Mouse (Mus musculus) T-helper 2 cell (primary cell): ENCODE results near the gene Lrguk.

Source experiments
- in situ Hi-C: fragments of 300-600 bp; cut with MboI, MseI; formaldehyde crosslinking; loops from one replicate; pipeline ENCODE4 v1.15.1; 2025; ENCODE audit warnings: high pct_unique_total_duplicates

Gene Lrguk

DNA sequence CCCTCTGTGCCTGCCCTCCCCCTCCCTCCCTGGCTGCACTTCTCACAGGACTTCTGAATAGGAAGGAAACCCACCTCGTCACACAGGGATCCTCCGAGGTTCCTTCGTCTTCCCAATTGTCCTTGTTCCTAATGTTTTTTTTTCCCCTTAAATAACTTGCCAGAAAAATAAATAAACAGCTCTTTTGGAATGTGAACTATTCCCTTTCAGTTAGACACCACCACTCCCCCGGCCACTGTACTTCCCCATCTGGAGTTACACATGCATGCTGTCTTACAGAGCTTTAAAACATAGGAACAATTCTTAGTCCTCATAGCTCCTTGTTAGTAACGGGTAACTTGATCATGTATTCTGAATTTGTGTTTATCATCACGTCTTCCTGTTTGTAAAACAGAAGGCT is 116.8 kb downstream of the Lrguk start:
- in situ Hi-C loops: no loop called here

DNA sequence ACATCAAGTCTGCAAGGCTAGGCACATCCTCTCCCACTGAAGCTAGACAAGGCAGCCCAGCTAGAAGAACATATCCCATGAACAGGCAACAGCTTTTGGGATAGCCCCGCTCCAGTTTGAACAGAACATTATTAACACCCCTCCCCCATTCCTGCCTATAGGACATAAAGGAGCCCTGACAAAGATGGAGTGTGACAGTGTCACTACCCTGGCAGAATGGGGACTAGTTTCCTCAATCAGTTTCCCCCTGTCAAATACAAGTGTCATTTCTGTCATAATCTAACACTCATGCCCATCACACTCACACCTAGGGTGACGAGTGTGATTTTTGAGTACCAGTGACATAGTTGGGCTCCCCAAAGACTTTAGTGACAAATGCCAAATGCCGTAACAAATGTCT is 118.8 kb downstream of the Lrguk start:
- in situ Hi-C loops: no loop called here

DNA sequence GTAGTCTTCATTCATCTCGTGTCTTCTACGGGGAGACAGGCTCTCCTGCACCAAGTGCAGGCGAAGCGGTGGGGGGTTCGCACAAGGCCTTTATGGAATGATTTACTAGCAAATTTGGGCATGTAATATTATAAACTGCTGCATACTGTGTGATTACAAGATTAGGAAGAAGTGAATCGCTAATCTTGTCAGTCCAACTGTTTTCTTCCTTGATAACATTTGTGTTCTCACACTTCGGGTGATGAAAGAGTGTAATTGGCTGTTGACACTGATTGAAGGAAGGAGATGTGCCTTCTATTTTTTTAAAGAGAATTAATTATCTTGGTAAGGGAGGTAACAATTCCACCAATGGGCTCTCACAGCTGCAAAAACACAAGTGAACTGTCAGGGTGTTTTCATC is 119.4 kb downstream of the Lrguk start:
- in situ Hi-C loops: no loop called here

DNA sequence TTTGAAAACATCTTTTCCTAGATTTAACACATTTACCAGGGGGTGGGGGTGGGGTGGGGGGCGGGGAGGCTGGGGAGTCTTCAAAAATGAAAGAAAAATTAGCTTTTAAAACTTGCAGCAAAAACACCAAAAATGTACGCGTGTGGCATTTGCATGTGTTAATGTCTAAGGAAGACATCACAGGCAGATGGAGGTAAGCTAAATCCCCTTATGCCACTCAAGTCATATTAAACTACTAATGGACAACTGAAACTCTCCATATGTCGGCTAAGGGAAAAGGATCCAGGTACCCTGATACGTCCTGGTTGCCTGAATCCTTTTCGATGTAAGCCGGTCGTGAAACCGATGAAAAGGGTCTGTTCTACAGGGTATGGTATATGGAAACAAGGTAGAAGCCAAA is 119.8 kb downstream of the Lrguk start:
- in situ Hi-C loops: no loop called here

DNA sequence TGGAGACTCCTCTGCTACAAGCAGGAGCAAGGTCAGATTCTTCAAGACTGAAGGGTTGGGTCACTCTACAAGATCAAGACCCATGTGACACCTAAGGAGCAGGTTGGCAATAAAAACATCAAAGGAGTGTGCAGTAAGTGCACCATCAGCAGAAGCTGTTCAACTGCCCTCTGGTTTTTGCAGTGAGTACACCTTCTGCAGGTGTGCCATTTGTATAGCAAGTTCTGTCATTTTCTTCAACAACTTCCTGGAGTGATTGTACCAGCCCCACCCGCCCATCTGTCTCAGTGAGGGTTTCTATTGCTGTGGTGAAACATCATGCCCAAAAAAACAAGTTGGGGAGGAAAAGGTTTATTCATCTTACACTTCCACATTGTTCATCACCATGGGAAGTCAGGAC is 120.6 kb downstream of the Lrguk start:
- in situ Hi-C loops: loop anchor here (10.0 kb wide), 1 partner anchor 375 kb away; no protein-coding TSS in a partner anchor

DNA sequence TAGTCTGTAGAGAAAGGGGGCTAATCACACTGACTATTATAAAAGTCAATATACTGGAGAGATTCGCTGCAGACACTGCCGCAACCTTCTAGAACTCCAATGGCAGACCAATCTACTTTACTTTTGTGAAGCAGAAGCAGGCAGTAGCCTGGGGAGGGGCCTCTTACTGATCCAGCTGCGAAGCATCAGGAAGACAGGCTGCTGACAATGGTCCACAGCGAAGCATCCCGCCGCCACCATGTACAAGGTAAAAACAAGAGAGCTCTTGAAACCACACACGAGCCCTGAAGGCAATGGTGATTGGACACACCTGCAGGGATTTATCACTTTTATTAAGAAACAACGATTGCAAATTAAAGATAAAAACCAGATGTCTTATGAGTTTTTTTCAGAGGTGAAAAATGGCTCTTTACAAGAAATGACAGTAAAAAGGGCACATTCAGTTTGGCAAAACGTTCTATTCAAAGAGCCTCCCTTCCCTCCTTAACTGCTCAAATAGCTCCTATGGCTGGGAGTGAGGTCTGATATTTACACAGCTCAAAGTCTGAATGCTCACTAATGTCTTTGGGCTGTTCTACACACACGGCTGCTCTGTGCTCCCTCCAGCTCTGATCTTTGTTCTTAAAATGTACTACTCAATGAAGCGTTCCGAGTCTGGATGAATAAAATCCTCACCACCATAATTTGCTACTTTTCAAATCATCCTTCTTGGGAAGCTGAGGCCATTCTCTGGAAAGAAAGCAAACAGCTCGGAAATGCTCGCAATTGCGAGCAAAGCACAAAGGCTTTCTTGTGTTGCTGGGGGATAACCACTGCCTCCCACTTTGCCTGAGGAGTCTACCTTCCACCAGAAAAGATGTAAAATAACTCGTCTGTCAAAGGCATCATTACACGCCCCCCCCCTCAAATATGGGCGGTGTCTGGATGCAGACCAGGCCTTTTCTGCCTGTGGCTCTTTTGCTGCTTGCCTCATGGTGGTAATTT is 124.1 kb downstream of the Lrguk start:
- in situ Hi-C loops: loop anchor here (10.0 kb wide), 1 partner anchor 379 kb away; no protein-coding TSS in a partner anchor

DNA sequence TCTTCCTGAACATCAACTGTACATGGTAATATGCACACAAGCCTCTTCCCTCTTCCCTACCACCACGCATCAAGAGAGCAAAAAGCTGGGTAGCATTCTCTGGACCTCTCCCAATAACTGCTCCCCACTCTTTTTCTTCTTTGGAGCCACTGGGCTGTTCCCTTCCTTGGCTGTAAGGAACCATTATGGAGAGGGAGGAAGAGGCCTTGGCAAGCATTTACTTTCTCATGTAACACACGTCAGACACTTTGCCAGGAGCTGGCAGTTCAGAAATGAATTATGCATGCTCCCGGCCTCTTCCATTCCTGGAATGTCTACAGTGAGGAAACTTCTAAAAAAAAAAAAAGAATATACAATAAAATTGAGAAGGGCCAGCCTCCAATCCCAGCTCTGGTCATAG is 125.0 kb downstream of the Lrguk start:
- in situ Hi-C loops: loop anchor here (10.0 kb wide), 1 partner anchor 379 kb away; no protein-coding TSS in a partner anchor

DNA sequence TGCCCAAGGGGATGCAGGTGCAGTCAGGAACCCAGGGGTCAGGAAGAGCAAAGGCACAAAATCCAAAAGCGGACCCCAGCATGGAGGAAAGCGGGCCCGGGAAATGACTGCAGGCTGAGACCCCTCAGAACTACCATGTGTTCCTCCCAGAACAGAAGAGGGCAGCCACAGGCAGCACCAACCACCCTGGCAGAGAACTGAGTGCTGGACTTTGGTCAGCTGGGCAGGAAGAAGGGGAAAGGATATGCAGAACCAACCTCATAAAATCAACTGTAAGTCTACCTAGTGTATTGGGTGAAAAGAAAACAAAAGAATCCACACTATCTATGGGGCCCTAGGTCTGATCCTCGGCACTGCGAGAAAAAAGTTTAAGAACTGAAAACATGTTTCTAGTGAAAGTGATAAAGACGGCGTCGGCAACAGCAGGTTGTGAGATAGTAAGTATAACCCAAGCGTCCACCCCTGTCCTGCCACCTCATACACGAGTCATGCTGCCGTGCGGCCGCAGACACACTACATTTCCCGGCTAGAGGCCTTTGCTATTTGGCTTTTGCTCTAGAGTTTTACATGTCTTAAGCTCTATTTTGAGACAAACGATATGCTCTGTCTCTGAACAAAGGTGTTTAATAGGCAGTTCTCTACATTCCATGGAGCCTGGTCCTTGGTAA is 126.0 kb downstream of the Lrguk start:
- in situ Hi-C loops: loop anchor here (10.0 kb wide), 1 partner anchor 380 kb away; no protein-coding TSS in a partner anchor

DNA sequence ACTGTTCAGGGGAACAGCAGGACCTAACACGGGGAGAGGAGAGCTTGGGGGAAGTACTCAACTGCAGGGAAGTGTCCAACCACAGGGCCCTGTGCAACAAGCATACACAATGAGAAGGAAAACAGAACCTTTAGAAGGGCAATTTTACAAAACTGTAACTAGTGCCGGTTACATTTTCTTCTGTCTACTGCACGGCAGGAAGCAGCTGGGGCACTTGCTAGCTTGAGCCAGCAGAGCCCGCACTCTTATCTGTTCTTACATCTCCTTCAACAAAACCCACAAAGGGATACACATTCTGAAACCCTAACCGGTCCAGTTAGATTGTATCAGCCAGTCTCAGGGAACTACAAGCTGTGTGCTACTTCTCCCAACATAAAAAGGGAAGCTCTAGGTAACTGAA is 126.8 kb downstream of the Lrguk start:
- in situ Hi-C loops: loop anchor here (10.0 kb wide), 1 partner anchor 381 kb away; no protein-coding TSS in a partner anchor

DNA sequence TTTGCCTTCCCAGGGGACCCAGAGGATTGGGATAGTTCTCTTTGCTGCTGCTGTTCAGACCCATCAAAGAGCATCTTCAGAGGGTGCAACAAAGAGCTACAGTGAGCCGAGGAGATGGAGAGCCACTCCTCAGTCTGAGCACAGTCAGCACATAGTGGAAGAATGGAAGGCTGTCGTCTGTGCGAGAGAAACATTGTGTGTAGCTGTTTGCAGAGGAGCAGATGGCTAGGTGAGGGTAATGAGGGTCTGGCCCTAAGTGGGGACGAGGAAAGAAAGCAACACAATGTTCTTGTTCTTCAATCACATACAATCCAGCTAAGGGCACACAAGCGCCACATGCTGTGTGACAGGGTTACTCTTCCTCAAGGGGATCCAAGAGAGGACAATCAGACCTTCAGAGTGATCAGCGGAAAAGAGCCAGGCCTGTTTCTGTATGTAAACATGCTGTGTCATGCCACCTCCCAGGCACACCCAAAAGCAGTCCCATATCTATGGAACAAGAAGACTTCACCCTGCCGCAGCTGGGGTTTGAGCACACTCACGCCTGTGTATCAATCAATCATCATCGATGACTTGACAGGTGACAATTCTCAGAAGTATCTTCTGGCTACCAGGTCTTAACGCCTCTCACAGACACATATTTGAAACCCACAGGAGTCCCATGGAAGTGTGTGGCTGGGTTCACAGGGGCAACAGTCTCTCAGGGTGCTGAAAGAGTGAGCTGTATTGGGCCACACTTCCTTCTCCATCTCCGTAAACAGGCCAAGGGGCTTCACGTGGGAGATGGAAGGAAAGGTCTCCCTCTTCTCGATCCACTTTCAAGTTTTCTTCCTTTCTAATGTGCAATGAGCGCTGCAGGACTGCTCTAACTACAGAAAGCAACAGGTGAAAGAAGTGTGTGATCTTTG is 127.8 kb downstream of the Lrguk start:
- in situ Hi-C loops: loop anchor here (10.0 kb wide), 1 partner anchor 382 kb away; no protein-coding TSS in a partner anchor

DNA sequence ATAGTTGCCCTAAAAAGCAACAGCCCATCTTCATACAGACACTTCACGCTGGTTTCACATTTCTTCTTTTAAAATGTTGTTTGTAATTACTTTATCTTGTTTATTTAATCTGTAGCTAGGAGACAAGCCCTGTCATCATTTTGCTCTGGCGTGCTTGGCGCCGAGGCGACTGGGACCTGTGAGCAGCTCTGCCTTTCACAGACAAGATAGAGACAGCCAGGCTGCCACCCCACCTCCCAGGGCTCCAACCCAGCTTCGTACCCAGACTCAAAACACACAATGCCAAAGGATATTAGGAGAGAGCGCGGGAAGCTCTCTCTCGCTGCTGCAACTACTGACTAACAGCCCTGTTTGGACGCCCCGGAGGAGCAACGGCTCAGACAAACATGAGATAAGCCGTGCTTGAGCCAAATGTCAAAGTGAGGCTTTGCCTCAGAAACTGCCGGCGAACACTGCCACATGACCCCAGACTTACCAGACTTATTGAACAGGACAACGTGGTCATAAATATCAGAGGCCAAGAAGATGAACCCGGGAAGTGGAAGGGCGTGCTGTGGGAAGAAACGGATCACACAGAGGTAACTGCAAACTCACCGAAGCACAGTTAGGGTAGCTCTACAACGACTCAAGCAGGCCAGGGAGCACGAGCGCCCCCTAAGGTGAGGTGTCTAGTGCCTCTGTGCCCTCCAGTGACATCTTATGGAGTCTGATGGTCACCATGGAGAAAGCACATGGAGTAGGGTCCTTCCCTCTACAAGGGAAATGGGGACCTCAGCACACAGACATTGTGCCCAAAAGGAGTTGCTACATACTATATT is 131.0 kb downstream of the Lrguk start:
- in situ Hi-C loops: loop anchor here (10.0 kb wide), 1 partner anchor 385 kb away; no protein-coding TSS in a partner anchor

DNA sequence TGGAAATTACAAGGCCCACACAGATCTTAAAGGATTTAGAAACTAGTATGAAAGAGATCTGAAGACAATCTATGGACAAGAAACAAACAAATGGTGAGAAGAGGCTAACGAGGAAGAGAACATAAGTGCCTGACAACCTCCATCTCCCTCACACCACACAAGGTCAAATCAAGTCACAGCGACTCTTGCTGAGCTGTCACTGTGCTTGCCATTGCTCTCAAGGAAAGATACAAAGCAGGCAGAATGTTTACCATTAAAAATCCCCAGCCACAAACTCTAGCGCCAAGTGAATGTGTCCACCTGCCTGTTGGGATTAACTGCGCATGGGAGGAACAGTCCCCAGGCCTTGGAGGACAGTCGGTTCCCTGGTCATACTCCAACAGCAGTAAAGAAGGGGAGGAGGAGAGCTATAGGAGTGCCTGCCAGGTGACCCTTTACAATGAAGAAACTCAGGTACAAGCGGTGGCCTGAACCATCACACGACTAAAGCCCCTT is 131.6 kb downstream of the Lrguk start:
- in situ Hi-C loops: no loop called here

DNA sequence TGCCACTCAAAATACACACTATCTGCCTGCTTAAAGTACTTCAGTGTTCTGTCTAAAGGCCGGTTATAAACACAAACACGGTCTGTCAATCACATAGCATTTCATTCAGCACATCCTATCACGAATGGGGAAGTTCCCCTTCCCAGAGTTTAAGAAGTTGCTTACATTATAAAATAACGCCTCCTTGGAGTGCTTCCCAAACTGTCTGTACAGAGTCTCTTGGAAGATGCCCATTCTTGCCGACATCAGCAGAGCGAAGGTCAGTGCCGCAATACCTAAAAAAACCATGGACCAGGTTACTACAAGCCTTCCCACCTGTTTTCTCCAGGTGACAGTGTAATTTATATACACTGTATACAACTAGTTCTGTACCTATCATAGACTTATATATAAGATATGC is 132.3 kb downstream of the Lrguk start:
- in situ Hi-C loops: no loop called here

DNA sequence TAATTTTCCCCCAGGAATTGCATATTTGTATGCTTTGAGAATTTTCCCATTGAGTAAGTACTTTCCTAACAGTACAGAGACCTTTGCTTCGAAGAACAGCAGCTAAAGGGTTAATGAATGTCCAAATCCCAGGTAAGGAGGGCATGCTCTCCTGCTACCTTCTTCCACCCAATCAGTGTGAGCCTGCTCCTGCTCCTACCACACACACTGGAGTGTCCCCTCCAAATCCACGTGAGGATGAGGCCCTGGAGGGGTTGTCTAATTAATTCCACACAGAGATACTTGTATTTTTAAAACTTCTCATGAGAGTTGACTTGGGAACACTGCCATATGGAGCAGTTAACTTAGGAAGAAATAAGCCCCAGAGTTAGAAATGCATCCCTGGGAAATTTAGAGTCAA is 133.4 kb downstream of the Lrguk start:
- in situ Hi-C loops: no loop called here

DNA sequence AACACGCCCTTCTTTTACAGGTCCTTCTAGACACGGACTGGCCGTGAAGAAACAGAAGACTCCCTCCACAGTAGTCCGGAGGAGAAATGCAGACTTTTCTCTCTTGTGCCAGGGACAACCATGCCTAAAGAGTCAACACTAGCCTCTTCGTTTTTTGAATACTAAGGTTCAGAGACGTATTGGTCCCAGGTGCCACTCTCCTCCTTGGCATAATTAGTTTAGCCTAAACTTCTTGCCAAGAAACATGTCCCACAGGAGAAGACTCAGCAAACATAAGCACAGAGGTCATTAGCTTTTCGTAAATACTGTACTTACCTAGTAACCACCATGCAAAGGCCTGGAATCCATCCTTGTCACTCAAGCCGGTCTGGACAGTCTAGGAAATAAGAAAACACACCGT is 133.8 kb downstream of the Lrguk start:
- in situ Hi-C loops: no loop called here

DNA sequence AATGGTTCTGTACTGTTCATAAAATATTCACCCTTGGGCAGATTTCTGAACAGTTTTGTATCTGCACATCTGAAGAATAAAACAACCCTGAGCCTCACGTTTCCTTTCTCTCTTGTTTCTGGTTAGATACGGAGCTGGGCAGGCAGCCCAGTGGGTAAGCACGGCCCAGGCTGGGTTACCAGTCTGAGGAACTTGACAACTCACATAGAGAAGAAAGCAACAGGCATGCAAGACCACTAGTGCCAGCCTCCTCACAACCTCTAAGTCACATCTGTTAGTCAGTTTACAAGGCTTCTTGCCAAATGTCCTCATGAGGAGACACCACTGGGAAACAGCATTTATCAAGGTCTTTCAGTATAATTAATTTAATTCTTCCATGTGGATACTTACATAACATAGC is 139.6 kb downstream of the Lrguk start:
- in situ Hi-C loops: no loop called here

DNA sequence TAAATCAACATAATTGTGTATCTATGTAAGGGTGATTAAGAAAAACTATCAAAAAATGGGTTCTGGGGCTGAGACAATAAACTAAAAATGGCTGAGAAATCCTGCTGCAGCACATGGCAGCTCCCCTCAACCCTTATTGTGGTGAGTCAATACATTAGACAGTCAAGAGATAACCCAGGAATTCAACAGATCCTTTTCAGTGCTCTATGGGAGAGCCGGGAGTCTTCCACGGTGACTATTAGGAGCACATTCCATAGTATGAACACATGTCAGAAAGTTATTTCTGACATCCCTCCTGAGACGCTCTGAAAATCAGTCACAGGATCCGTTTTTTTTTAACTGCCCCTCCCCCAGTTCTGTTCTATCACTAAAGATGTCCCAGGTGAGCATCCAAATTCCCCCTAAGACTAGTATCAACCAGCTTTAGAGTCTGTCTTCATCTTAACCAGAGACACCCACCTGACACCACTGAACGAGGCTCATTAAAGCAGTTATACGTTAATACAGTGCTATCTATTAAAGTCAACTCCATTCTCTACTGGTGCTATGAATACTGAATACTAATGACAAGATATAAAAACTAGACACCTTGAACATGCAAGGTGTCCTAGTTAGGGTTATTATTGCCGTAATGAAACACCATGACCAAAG is 141.7 kb downstream of the Lrguk start:
- in situ Hi-C loops: no loop called here

DNA sequence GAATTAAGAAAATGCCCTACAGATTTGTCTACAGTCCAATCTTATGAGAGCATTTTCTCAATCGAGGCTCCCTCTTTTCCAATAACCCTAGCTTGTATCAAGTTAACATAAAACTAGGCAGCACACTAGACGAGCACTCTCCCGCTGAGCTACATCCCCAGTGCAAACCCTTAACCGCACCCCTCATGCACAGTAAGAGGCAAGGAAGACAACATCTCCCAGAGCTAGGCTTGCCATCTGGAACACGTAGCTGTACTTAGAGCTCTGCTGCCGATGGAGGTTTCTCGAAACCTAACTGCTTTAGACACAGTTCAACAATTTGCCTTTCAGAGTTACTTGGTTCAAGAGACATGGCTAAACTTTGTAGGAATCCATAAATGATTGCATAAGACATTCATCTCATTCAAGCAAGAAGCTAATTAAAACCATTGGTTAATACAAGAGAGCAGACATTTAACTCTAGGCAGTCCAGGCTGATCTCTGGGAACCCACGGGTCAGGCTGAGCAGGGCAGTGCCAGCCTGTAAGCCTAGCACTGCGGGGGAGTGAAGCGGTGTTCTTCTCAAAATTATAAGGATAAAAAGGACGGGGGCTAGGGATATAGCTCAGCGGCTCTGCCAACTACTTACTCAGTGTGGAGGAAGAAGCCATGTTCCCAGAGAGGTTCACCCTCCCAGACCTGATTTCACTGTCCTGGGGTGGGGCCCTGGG is 142.7 kb downstream of the Lrguk start:
- in situ Hi-C loops: no loop called here

DNA sequence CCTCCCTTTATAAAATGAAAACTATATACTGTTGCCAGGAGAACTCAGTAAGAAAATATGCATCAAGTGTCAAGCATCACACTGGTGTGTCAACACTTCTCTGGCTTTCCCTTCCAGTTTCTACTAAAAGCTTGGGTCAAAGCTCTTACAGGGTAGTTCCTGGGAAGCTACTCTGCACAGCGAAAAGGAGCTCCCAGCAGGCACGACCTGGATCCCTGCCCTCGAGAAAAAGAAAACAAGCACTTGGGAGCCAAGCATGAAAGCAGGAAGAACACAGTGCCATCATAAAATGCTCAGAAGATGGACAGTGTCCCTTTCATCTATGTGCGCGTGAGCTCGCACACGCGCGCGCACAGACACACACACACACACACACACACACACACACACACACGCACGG is 144.0 kb downstream of the Lrguk start:
- in situ Hi-C loops: no loop called here
